Mouse (Mus musculus) cortical plate, adult 2 months (tissue): ENCODE data around the gene Rab26.

Experiments
- CTCF ChIP-seq: fragments of 200-500 bp; IDR thresholded peaks from 2 replicates; pipeline ENCODE4 v1.5.1; 2011; ENCODE audit warnings: mild to moderate bottlenecking, control low read depth, low read length; ENCODE audit not compliant: insufficient read depth; ENCODE audit errors: extremely low read depth
- POLR2A ChIP-seq: fragments of 200-500 bp; IDR thresholded peaks from 2 replicates; pipeline ENCODE4 v1.6.1; 2011; ENCODE audit warnings: mild to moderate bottlenecking, low read length, control low read depth; ENCODE audit not compliant: insufficient read depth; ENCODE audit errors: extremely low read depth

DNA sequence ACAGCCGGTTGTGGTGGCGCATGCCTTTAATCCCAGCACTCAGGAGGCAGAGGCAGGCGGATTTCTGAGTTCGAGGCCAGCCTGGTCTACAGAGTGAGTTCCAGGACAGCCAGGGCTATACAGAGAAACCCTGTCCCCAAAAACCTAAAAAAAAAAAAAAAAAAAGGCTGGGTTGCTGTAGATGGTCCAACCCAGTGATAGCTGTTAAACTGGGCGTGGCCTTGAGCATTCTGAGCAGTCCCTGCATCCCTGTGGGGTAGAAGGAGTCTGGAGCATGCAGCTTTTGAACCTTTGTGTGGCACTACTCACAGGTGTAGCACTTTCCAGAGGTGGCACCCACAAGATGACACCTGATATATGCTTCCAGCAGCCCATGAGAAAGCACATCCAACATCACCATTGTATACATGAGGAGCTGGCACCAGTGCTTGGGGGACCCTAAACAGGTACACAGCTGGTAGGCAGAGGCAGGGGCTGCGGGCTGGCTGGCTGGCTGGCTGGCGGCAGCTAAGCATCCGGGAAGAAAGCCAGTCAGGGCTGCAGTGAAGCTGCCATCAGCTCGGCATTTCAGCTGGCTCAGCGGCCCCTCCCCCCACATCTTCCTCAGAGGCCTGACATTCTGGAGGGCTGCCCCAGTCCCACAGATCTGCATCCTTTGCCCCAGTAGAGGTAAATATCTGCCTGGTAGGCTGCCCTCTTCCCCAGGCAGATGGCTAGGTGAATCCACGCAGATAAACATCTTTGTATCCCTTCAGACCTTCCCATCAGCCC is 48.7 kb downstream of the Rab26 start:
- TF ChIP-seq POLR2A (no peak), CTCF (no peak)
